Mouse (Mus musculus) neural tube, embryonic 12.5 days (tissue): ENCODE measurements around the gene Map2k3. TPM values are rescaled to one million over a fixed set of nuclear protein-coding genes. Genes with fewer than 3 reads are reported as not detected.

Experiments used
- ATAC-seq: fragments of 200-750 bp; cut with Nextera tagmentation; 2 replicates; pipeline ENCODE4 v1.8.0; 2017; ENCODE audit warnings: low read depth, mild to moderate bottlenecking, moderate TSS enrichment, moderate library complexity; ENCODE audit not compliant: low FRiP score
- H3K27ac ChIP-seq: fragments of 300-500 bp; sonication (generic); 2 replicates; pipeline ENCODE4 v1.5.1; 2016
- H3K27me3 ChIP-seq: fragments of 300-500 bp; sonication (generic); replicated peaks from 2 replicates; pipeline ENCODE4 v1.6.1; 2016; ENCODE audit warnings: mild to moderate bottlenecking
- H3K36me3 ChIP-seq: fragments of 300-500 bp; sonication (generic); 2 replicates; pipeline ENCODE4 v1.6.1; 2016; ENCODE audit warnings: mild to moderate bottlenecking
- H3K4me1 ChIP-seq: fragments of 300-500 bp; sonication (generic); 2 replicates; pipeline ENCODE4 v1.6.1; 2016
- H3K4me2 ChIP-seq: fragments of 300-500 bp; sonication (generic); replicated peaks from 2 replicates; pipeline ENCODE4 v1.6.1; 2016; ENCODE audit warnings: mild to moderate bottlenecking
- H3K4me3 ChIP-seq: fragments of 300-500 bp; sonication (generic); 2 replicates; pipeline ENCODE4 v1.5.1; 2016
- H3K9ac ChIP-seq: fragments of 300-500 bp; sonication (generic); 2 replicates; pipeline ENCODE4 v1.6.1; 2016; ENCODE audit warnings: mild to moderate bottlenecking
- H3K9me3 ChIP-seq: fragments of 300-500 bp; sonication (generic); 2 replicates; pipeline ENCODE4 v1.6.1; 2016; ENCODE audit warnings: mild to moderate bottlenecking
- WGBS: fragments of 180-500 bp; shearing (Covaris S2); methylation state at CpG from one replicate; pipeline ENCODE4 v1.1.7; 2016; 5-methylcytosine and 5-hydroxymethylcytosine counted together
- polyA plus RNA-seq: library from polyadenylated mRNA; unstranded; fragments of >200 nt; fragmentation: Nextera tagmentation; extraction: Ambion mirVana; gene quantifications from 2 replicates; pipeline ENCODE4 v1.2.1, GENCODE M21; 2016

Gene Map2k3
- polyA plus RNA-seq, 1 experiment from 2014 or later = 40.7 TPM

- Histone ChIP-seq H3K36me3 (peaks cover 23% of the 10 kb centered on the region), H3K9ac (no peak overlapping the region), H3K4me1 (peaks cover 23% of the 10 kb centered on the region), H3K27ac (no peak overlapping the region), H3K4me3 (no peak overlapping the region), H3K27me3 (no peaks in the 10 kb centered on the region), H3K9me3 (no peaks in the 10 kb centered on the region), H3K4me2 (no peak overlapping the region)
- 78% methylated on average over 1 of the region's 1 CpGs for WGBS
- no peak for ATAC-seq
Observed at GRCm38 (mm10) chr11:60909626-60910025, 22.2 kb upstream of the Map2k3 start.

- H3K36me3 ChIP-seq = no peaks in the 10 kb centered on the region
- peak overlapping the region; percentile 90 for H3K9ac ChIP-seq
- no peaks in the 10 kb centered on the region for H3K9me3 ChIP-seq
- peak overlapping the region; percentile 92 for H3K4me3 ChIP-seq
- no peak overlapping the region for H3K27ac ChIP-seq
- no peaks in the 10 kb centered on the region for H3K27me3 ChIP-seq
- ATAC-seq = no peak
- peak overlapping the region; percentile 73 for H3K4me2 ChIP-seq
- 39% methylated on average over 7 of the region's 7 CpGs for WGBS
- H3K4me1 ChIP-seq = peaks cover 24% of the 10 kb centered on the region
Observed at GRCm38 (mm10) chr11:60912525-60912973, 19.3 kb upstream of the Map2k3 start.

- peak; percentile 88 for ATAC-seq
- under 1% methylated on average over 86 of the region's 86 CpGs for WGBS
- H3K4me2 ChIP-seq = peak overlapping the region; percentile 73
Observed at GRCm38 (mm10) chr11:60913301-60914196, 18.3 kb upstream of the Map2k3 start.

GRCm38 (mm10) chr11:60914491-60914890, 17.3 kb upstream of the Map2k3 start, which contains the start of gene Natd1:
TSS of gene Natd1 (minus strand) at chr11:60914750.
- Histone ChIP-seq H3K4me1 (peaks cover 24% of the 10 kb centered on the region), H3K4me3 (peak within 1 kb of the TSS; percentile 92)

More at GRCm38 (mm10) chr11:60913301-60914196, 18.3 kb upstream of the Map2k3 start:
- no peaks in the 10 kb centered on the region for H3K36me3 ChIP-seq
- peak overlapping the region; percentile 90 for H3K9ac ChIP-seq
- H3K4me3 ChIP-seq = peak overlapping the region; percentile 92
- peak overlapping the region; percentile 66 for H3K27ac ChIP-seq
- no peaks in the 10 kb centered on the region for H3K9me3 ChIP-seq
- peaks cover 24% of the 10 kb centered on the region for H3K4me1 ChIP-seq
- no peaks in the 10 kb centered on the region for H3K27me3 ChIP-seq

GRCm38 (mm10) chr11:60915201-60915600, 16.6 kb upstream of the Map2k3 start:
- no peak overlapping the region for H3K4me2 ChIP-seq
- peaks cover 24% of the 10 kb centered on the region for H3K4me1 ChIP-seq
- no peak overlapping the region for H3K4me3 ChIP-seq
- WGBS = 78% methylated on average over 4 of the region's 4 CpGs
- ATAC-seq = no peak
- H3K9me3 ChIP-seq = no peaks in the 10 kb centered on the region
- H3K27ac ChIP-seq = no peak overlapping the region
- H3K9ac ChIP-seq = no peak overlapping the region
- no peaks in the 10 kb centered on the region for H3K27me3 ChIP-seq
- H3K36me3 ChIP-seq = no peaks in the 10 kb centered on the region

More at GRCm38 (mm10) chr11:60914491-60914890, 17.3 kb upstream of the Map2k3 start, which contains the start of gene Natd1:
- peak within 1 kb of the TSS; percentile 73 for H3K4me2 ChIP-seq
- H3K27ac ChIP-seq = peak within 1 kb of the TSS; percentile 66
- peak within 1 kb of the TSS; percentile 90 for H3K9ac ChIP-seq
- no peaks in the 10 kb centered on the region for H3K36me3 ChIP-seq
- 38% methylated on average over 7 of the region's 7 CpGs for WGBS
- H3K27me3 ChIP-seq = no peaks in the 10 kb centered on the region
- ATAC-seq = no peak
- no peaks in the 10 kb centered on the region for H3K9me3 ChIP-seq

GRCm38 (mm10) chr11:60920021-60920420, 11.8 kb upstream of the Map2k3 start:
- no peaks in the 10 kb centered on the region for H3K4me1 ChIP-seq
- H3K36me3 ChIP-seq = 0 out of 2 replicates have a peak, but pooled peaks cover 6% of the 10 kb centered on the region
- 74% methylated on average over 2 of the region's 2 CpGs for WGBS
- H3K27me3 ChIP-seq = no peaks in the 10 kb centered on the region
- H3K4me2 ChIP-seq = no peak overlapping the region
- no peak overlapping the region for H3K4me3 ChIP-seq
- no peaks in the 10 kb centered on the region for H3K9me3 ChIP-seq
- H3K9ac ChIP-seq = no peak overlapping the region
- no peak for ATAC-seq
- H3K27ac ChIP-seq = no peak overlapping the region

- no peak overlapping the region for H3K9ac ChIP-seq
- no peaks in the 10 kb centered on the region for H3K4me1 ChIP-seq
- H3K4me2 ChIP-seq = no peak overlapping the region
- ATAC-seq = no peak
- H3K27me3 ChIP-seq = no peaks in the 10 kb centered on the region
- whole genome bisulfite sequencing = 78% methylated on average over 1 of the region's 1 CpGs
- 0 out of 2 replicates have a peak, but pooled peaks cover 6% of the 10 kb centered on the region for H3K36me3 ChIP-seq
- H3K4me3 ChIP-seq = no peak overlapping the region
- H3K9me3 ChIP-seq = no peaks in the 10 kb centered on the region
- H3K27ac ChIP-seq = no peak overlapping the region
Observed at GRCm38 (mm10) chr11:60922195-60922594, 9.6 kb upstream of the Map2k3 start.

GRCm38 (mm10) chr11:60922964-60923363, 8.9 kb upstream of the Map2k3 start:
- Histone ChIP-seq H3K4me1 (peaks cover 6% of the 10 kb centered on the region; the same call in 1 of the 2 replicates), H3K4me2 (no peak overlapping the region), H3K27me3 (no peaks in the 10 kb centered on the region), H3K4me3 (no peak overlapping the region), H3K27ac (no peak overlapping the region), H3K36me3 (0 out of 2 replicates have a peak, but pooled peaks cover 6% of the 10 kb centered on the region), H3K9ac (no peak overlapping the region), H3K9me3 (no peaks in the 10 kb centered on the region)
- ATAC-seq = no peak
- WGBS = 70% methylated on average over 5 of the region's 5 CpGs

GRCm38 (mm10) chr11:60924498-60924897, 7.3 kb upstream of the Map2k3 start:
- H3K27ac ChIP-seq = no peak overlapping the region
- ATAC-seq = no peak
- H3K36me3 ChIP-seq = 0 out of 2 replicates have a peak, but pooled peaks cover 6% of the 10 kb centered on the region
- H3K9ac ChIP-seq = no peak overlapping the region
- WGBS = 41% methylated on average over 6 of the region's 6 CpGs
- peaks cover 6% of the 10 kb centered on the region; the same call in 1 of the 2 replicates for H3K4me1 ChIP-seq
- H3K9me3 ChIP-seq = no peaks in the 10 kb centered on the region
- H3K27me3 ChIP-seq = no peaks in the 10 kb centered on the region
- H3K4me3 ChIP-seq = no peak overlapping the region
- H3K4me2 ChIP-seq = no peak overlapping the region

GRCm38 (mm10) chr11:60924981-60925380, 6.9 kb upstream of the Map2k3 start:
- no peak overlapping the region for H3K9ac ChIP-seq
- H3K36me3 ChIP-seq = 0 out of 2 replicates have a peak, but pooled peaks cover 6% of the 10 kb centered on the region
- no peaks in the 10 kb centered on the region for H3K9me3 ChIP-seq
- peaks cover 6% of the 10 kb centered on the region; the same call in 1 of the 2 replicates for H3K4me1 ChIP-seq
- no peak overlapping the region for H3K27ac ChIP-seq
- H3K4me3 ChIP-seq = no peak overlapping the region
- no peaks in the 10 kb centered on the region for H3K27me3 ChIP-seq
- H3K4me2 ChIP-seq = no peak overlapping the region
- 91% methylated on average over 1 of the region's 1 CpGs for WGBS
- no peak for ATAC-seq

- H3K9ac ChIP-seq = no peak overlapping the region
- H3K9me3 ChIP-seq = no peaks in the 10 kb centered on the region
- no peak overlapping the region for H3K27ac ChIP-seq
- H3K4me3 ChIP-seq = no peak overlapping the region; the same call in 1 of the 2 replicates
- no peaks in the 10 kb centered on the region for H3K36me3 ChIP-seq
- ATAC-seq = peak; percentile 67
- H3K27me3 ChIP-seq = no peaks in the 10 kb centered on the region
- peaks cover 12% of the 10 kb centered on the region; the same call in 1 of the 2 replicates for H3K4me1 ChIP-seq
- WGBS = under 1% methylated on average over 9 of the region's 9 CpGs
- peak overlapping the region; percentile 54 for H3K4me2 ChIP-seq
Observed at GRCm38 (mm10) chr11:60927264-60927663, 4.6 kb upstream of the Map2k3 start.

GRCm38 (mm10) chr11:60930724-60931281, 1.0 kb upstream of the Map2k3 start:
- H3K36me3 ChIP-seq = no peaks in the 10 kb centered on the region
- H3K4me1 ChIP-seq = peaks cover 27% of the 10 kb centered on the region
- H3K27ac ChIP-seq = no peak overlapping the region
- WGBS = 28% methylated on average over 7 of the region's 7 CpGs
- H3K9me3 ChIP-seq = no peaks in the 10 kb centered on the region
- H3K27me3 ChIP-seq = no peaks in the 10 kb centered on the region
- peak overlapping the region; percentile 89 for H3K4me2 ChIP-seq
- ATAC-seq = no peak
- peak overlapping the region; percentile 60; the same call in 1 of the 2 replicates for H3K9ac ChIP-seq
- H3K4me3 ChIP-seq = peak overlapping the region; percentile 74
